Mouse (Mus musculus) heart, postnatal 25 days (tissue): Measurements from ENCODE around the gene Lsm2. TPM values are rescaled to one million over a fixed set of nuclear protein-coding genes. Genes with fewer than 3 reads are reported as not detected.
"Not testable (repeated sequence)": the region's sequence is repeated elsewhere in the genome, so short reads cannot be mapped to it uniquely, and the experiment has no call there.

Experiments
- DNase-seq: peaks from one replicate; pipeline ENCODE4 v3.0.0; 2022; ENCODE audit warnings: low spot score
- intact Hi-C: fragments of 180-260 bp; cut with DNase I; formaldehyde crosslinking; loops from one replicate; pipeline ENCODE4 v1.15.1; 2025
- total RNA-seq, 2 experiments: library from RNA; stranded (reverse); gene quantifications; 2 replicates each; pipeline ENCODE4 v1.2.3; 2021

Gene Lsm2
- total RNA-seq, 2 experiments from 2014 or later, result 19.0 to 19.1 TPM

GRCm38 (mm10) chr17:34954831-34955230 is 26.8 kb upstream of the Lsm2 start:
- DNase-seq, result no peak
- intact Hi-C loops, result no loop called here

GRCm38 (mm10) chr17:34955884-34956283 is 25.8 kb upstream of the Lsm2 start:
- no peak for DNase-seq
- intact Hi-C loops, result loop anchor here (1.0 kb wide), 1 partner anchor 24 kb away; no protein-coding TSS in a partner anchor

- intact Hi-C loops, result loop anchor here (1.0 kb wide), 1 partner anchor 24 kb away; no protein-coding TSS in a partner anchor
- DNase-seq, result no peak
Observed at GRCm38 (mm10) chr17:34956340-34956739, 25.3 kb upstream of the Lsm2 start.

- intact Hi-C loops, DNase-seq: not testable (repeated sequence)
Observed at GRCm38 (mm10) chr17:34957291-34957690, 24.4 kb upstream of the Lsm2 start.

GRCm38 (mm10) chr17:34957966-34958365 is 23.7 kb upstream of the Lsm2 start:
- DNase-seq, intact Hi-C loops: not testable (repeated sequence)

- DNase-seq, intact Hi-C loops: not testable (repeated sequence)
Observed at GRCm38 (mm10) chr17:34958734-34959129, 22.9 kb upstream of the Lsm2 start.

GRCm38 (mm10) chr17:34959130-34959778 is 22.4 kb upstream of the Lsm2 start, which contains the start of gene Hspa1b:
TSS of gene Hspa1b (minus strand) at chr17:34959238.
- intact Hi-C loops, result not testable (repeated sequence)
- DNase-seq, result peak; percentile 86

- intact Hi-C loops, result no loop called here
- no peak for DNase-seq
Observed at GRCm38 (mm10) chr17:34959881-34960515, 21.7 kb upstream of the Lsm2 start.

GRCm38 (mm10) chr17:34960702-34961493 is 20.8 kb upstream of the Lsm2 start:
- intact Hi-C loops, result no loop called here
- DNase-seq, result no peak

- no peak for DNase-seq
- intact Hi-C loops, result no loop called here
Observed at GRCm38 (mm10) chr17:34962125-34962524, 19.5 kb upstream of the Lsm2 start.

- no peak for DNase-seq
- intact Hi-C loops, result no loop called here
Observed at GRCm38 (mm10) chr17:34962841-34963240, 18.8 kb upstream of the Lsm2 start.

GRCm38 (mm10) chr17:34964640-34965049 is 17.0 kb upstream of the Lsm2 start:
- intact Hi-C loops, result no loop called here
- no peak for DNase-seq

- intact Hi-C loops, result no loop called here
- no peak for DNase-seq
Observed at GRCm38 (mm10) chr17:34965627-34966026, 16.0 kb upstream of the Lsm2 start.

GRCm38 (mm10) chr17:34969822-34970221 is 11.8 kb upstream of the Lsm2 start, which contains the start of gene Gm20481:
TSS of gene Gm20481 (plus strand) at chr17:34969912.
- DNase-seq, intact Hi-C loops: not testable (repeated sequence)

GRCm38 (mm10) chr17:34970850-34971249 is 10.8 kb upstream of the Lsm2 start:
- intact Hi-C loops, DNase-seq: not testable (repeated sequence)

- intact Hi-C loops, DNase-seq: not testable (repeated sequence)
Observed at GRCm38 (mm10) chr17:34971694-34972068, 10.0 kb upstream of the Lsm2 start.

- DNase-seq, result peak; percentile 83
- intact Hi-C loops, result not testable (repeated sequence)
Observed at GRCm38 (mm10) chr17:34972069-34972749, 9.5 kb upstream of the Lsm2 start, which contains the start of the genes Hspa1a and Hspa1l. TSS of gene Hspa1a (minus strand) at chr17:34972156. TSS of gene Hspa1l (plus strand) at chr17:34972703.

- intact Hi-C loops, result no loop called here
- no peak for DNase-seq
Observed at GRCm38 (mm10) chr17:34975581-34976492, 5.8 kb upstream of the Lsm2 start.

GRCm38 (mm10) chr17:34977000-34977399 is 4.7 kb upstream of the Lsm2 start:
- DNase-seq, result no peak
- intact Hi-C loops, result no loop called here
